Mouse (Mus musculus) cerebellum, postnatal 25 days (tissue): ENCODE data around the gene Kif21a.

Experiments used
- DNase-seq, 2 experiments: peaks; one replicate each; pipeline ENCODE4 v3.0.0; 2021; ENCODE audit warnings: mixed read lengths in 2 of 2

Kif21a gene

DNA sequence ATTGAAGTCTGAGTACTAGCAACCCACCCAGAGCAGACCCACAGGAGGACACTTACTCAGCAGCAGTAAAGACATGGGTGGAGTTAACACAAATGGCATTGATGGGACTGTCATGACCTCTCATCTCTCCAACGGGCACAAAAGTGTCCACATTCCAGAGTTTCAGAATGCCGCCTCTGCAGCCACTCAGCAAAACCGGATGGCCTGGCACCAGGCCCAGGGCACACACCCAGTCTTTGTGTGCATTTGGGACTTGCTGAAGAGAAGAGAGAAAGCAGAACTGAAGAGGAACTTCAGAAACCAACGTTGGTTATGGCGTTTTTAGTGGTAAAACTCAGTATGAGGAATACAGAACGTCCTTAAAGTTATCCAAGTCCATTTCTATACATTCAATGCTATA, 114.2 kb downstream of the Kif21a start:
- DNase-seq = peak; percentile 20 to 46

DNA sequence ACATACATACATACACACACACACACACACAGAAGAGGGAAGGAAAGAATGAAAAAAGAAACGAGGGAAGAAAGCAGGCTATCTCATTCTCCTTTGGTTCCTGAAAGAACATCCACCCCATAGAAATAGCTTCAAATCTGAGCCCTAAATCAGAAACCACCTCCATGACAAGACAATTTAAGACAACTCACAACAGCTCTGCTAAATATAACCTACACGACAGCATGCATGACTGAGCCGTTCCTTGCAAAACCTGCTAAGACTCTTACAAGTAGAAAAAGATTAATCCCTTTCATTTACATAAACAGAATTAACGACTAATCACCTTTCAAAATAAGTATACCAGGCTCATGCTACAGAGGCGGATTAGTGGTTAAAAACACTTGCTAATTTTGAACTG, 118.3 kb downstream of the Kif21a start:
- DNase-seq = no peak

- DNase-seq = peak; percentile 28 to 47
These were observed 120.7 kb downstream of the Kif21a start for GRCm38 (mm10) chr15:90929043-90929442.

DNA sequence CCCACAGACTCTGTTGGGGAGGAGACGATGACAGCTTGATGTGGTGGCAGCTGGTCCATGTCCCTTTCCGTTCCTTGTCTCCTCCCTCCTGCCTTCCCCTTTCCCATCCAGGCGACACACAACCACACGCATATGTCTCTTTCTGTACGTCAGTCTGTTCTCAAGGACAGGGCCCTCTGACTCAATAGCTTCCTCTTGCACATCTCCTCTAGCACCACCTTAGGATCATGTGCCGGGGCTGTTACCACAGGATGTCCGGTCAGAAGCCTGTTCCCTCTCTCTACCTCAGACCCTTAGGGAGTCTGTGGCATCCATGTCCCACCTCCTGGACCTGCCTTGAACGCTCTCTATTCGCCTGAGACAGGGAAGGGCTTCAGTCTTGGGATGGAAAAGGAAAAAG, 153.3 kb downstream of the Kif21a start:
- no peak for DNase-seq

DNA sequence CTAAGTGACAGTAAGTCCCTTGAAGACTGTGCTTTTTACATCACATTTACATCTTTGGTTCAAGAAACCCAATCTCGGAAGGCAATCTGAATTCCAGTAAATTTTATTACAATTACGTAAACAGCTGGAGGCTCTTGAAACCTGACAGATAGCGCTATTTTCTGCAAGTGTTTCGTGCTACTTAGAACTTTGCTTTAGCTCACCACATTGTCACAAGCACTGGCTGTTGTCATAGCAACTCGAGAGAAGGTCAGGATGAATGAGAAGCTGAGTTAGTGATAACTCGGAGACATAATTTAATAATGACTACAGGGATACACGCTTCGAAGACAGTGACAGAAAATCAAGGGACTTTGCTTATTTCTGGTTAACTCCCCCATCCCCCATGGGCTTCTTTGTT, 162.3 kb downstream of the Kif21a start:
- no peak for DNase-seq
